Mouse (Mus musculus): Measurements from ENCODE around the gene Tas2r119. TPM values are rescaled to one million over a fixed set of nuclear protein-coding genes. Genes with fewer than 3 reads are reported as not detected.

Tas2r119 gene
- polyA plus RNA-seq, 1 experiment from 2014 or later: not detected

DNA sequence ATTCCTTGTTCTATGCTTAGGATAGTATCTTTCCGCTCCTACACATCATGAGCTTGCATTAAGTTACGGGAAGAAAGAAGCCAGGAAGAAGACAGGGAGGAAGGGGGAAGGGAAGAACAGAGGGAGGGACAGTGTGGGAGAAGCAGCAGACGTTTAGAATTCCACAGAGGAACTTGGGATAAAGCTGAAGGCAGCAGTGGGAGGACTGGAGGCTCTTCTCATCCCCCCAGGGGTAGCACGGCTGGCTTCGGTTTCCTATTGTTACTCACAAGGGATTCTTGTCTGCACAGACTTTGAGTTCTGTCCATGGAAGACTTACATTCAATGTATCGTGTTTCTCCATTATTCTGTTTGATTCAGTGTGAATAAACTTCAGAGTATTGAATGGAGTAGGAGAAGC, 5.3 kb upstream of the Tas2r119 start:
- H3K9ac ChIP-seq: no peak overlapping the region
- no peak overlapping the region for H3K4me3 ChIP-seq (ENCODE audit: low read depth, low read length)
- ATAC-seq (ENCODE audit: insufficient read depth) (no peak), DNase-seq (no peak)
- 62% methylated on average over 6 of the region's 6 CpGs for WGBS
- H3K4me1 ChIP-seq (ENCODE audit: insufficient read depth): no peaks in the 10 kb centered on the region
- no peak overlapping the region for H3K4me2 ChIP-seq
- no peaks in the 10 kb centered on the region for H3K9me3 ChIP-seq (ENCODE audit: low read depth, low read length)
- H3K27me3 ChIP-seq (ENCODE audit: insufficient read depth, low read length): no peaks in the 10 kb centered on the region
- H3K27ac ChIP-seq (ENCODE audit: low read depth): no peak overlapping the region
- H3K36me3 ChIP-seq (ENCODE audit: insufficient read depth): no peaks in the 10 kb centered on the region
- no peak for TF ChIP-seq CTCF (IDR thresholded peaks at IDR 0.05; ENCODE audit: low read depth)

DNA sequence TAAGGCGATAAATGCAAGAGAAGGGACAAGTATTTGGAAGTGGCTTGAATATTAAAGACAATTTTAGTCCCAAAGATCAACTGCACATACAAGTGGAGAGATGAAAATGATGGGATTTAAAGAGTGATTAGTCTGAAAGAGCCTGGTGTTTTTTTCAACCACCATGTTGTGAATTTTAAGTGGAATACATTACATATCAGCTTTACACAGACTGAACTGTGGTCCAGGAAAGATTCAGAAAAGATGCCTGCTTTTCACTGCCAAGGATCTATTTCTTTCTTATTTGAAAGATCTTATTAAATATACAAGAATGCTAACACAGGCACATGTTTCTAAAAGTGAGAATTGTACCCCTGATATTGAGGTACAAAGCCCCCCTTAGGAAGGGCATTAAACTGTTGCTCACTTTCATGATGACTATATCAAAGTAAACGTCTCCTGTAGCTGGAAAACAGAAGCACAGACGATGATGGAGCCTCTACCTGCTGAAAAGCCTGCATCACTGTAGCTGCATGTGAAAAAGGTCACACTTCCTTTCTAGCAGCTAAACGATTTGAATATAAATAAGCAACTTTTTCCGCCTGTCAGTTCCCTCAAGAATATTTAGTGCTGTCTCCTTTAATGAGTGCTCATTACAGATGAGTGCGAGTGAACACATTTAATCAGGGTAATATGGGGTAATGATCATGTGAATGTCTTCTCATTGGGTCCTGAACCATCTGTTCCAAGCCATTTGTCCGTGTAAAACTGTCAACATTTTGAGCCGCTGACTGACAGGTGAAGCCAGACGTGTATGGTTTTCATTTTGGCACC, 4.7 kb upstream of the Tas2r119 start:
- WGBS: 71% methylated on average over 9 of the region's 9 CpGs
- Histone ChIP-seq H3K27ac (ENCODE audit: low read depth) (no peak overlapping the region), H3K9me3 (ENCODE audit: low read depth, low read length) (no peaks in the 10 kb centered on the region), H3K36me3 (ENCODE audit: insufficient read depth) (no peaks in the 10 kb centered on the region), H3K27me3 (ENCODE audit: insufficient read depth, low read length) (no peaks in the 10 kb centered on the region), H3K4me1 (ENCODE audit: insufficient read depth) (no peaks in the 10 kb centered on the region), H3K4me2 (no peak overlapping the region), H3K9ac (no peak overlapping the region), H3K4me3 (ENCODE audit: low read depth, low read length) (no peak overlapping the region)
- ATAC-seq (ENCODE audit: insufficient read depth) (no peak), DNase-seq (no peak)
- no peak for TF ChIP-seq CTCF (IDR thresholded peaks at IDR 0.05; ENCODE audit: low read depth)

GRCm38 (mm10) chr15:32172988-32173329, 4.1 kb upstream of the Tas2r119 start:
- 80% methylated on average over 2 of the region's 2 CpGs for WGBS
- ATAC-seq (ENCODE audit: insufficient read depth): no peak
- TF ChIP-seq CTCF (IDR thresholded peaks at IDR 0.05; ENCODE audit: low read depth): no peak

DNA sequence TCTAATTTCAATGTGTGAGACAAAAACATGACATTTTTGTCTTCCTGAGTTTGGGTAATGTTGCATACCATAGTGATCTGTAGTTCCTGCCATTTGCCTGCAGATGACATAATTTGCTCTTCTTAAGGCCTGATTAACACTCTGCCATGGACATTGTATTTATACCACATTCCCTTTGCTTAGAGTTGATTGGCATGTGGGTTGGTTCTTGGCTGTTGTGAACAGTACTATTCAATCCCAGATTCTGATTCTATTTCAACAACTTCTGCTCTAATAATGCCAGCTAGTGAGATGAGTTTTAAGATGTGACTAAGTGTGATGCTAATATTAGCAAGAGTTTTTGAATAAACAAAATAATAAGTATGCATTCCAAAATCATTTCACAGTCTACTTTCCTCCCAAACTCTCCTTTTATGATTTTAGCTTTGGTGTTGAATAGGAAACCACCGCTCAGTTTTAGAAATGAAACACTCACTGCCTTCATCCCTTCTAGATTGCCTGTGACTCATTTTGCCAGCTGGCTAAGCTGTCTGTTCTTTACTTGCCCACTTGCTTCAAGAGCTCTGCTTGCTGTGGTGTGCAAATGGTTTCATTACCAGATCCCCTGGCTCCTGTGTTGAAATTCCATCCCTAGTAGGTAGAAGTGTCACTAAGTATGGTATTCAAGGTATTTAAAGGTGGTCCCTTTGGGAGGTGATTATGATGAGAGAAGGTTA, 3.1 kb downstream of the Tas2r119 start:
- no peak overlapping the region for H3K4me2 ChIP-seq
- H3K4me3 ChIP-seq (ENCODE audit: low read depth, low read length): no peak overlapping the region
- no peak overlapping the region for H3K9ac ChIP-seq
- no peaks in the 10 kb centered on the region for H3K9me3 ChIP-seq (ENCODE audit: low read depth, low read length)
- no peaks in the 10 kb centered on the region for H3K27me3 ChIP-seq (ENCODE audit: insufficient read depth, low read length)
- H3K36me3 ChIP-seq (ENCODE audit: insufficient read depth): no peaks in the 10 kb centered on the region
- 94% methylated on average over 1 of the region's 1 CpGs for WGBS
- DNase-seq: no peak
- H3K4me1 ChIP-seq (ENCODE audit: insufficient read depth): no peaks in the 10 kb centered on the region
- no peak for TF ChIP-seq CTCF (IDR thresholded peaks at IDR 0.05; ENCODE audit: low read depth)
- ATAC-seq (ENCODE audit: insufficient read depth): no peak
- H3K27ac ChIP-seq (ENCODE audit: low read depth): no peak overlapping the region

More at GRCm38 (mm10) chr15:32172988-32173329, 4.1 kb upstream of the Tas2r119 start:
- Histone ChIP-seq H3K9me3 (ENCODE audit: low read depth, low read length) (no peaks in the 10 kb centered on the region), H3K9ac (no peak overlapping the region), H3K4me3 (ENCODE audit: low read depth, low read length) (no peak overlapping the region), H3K27ac (ENCODE audit: low read depth) (no peak overlapping the region), H3K4me2 (no peak overlapping the region), H3K4me1 (ENCODE audit: insufficient read depth) (no peaks in the 10 kb centered on the region), H3K27me3 (ENCODE audit: insufficient read depth, low read length) (no peaks in the 10 kb centered on the region), H3K36me3 (ENCODE audit: insufficient read depth) (no peaks in the 10 kb centered on the region)
- DNase-seq: no peak

GRCm38 (mm10) chr15:32182026-32182425, 4.9 kb downstream of the Tas2r119 start:
- TF ChIP-seq CTCF (IDR thresholded peaks at IDR 0.05; ENCODE audit: low read depth): no peak
- Histone ChIP-seq H3K9me3 (ENCODE audit: low read depth, low read length) (no peaks in the 10 kb centered on the region), H3K4me1 (ENCODE audit: insufficient read depth) (no peaks in the 10 kb centered on the region), H3K4me3 (ENCODE audit: low read depth, low read length) (no peak overlapping the region), H3K27ac (ENCODE audit: low read depth) (no peak overlapping the region), H3K27me3 (ENCODE audit: insufficient read depth, low read length) (no peaks in the 10 kb centered on the region), H3K4me2 (no peak overlapping the region), H3K9ac (no peak overlapping the region), H3K36me3 (ENCODE audit: insufficient read depth) (no peaks in the 10 kb centered on the region)
- no peak for ATAC-seq (ENCODE audit: insufficient read depth)
- WGBS: 78% methylated on average over 1 of the region's 1 CpGs
- DNase-seq: no peak

GRCm38 (mm10) chr15:32184964-32185363, 7.9 kb downstream of the Tas2r119 start:
- TF ChIP-seq CTCF (IDR thresholded peaks at IDR 0.05; ENCODE audit: low read depth): no peak
- H3K9ac ChIP-seq: no peak overlapping the region
- ATAC-seq (ENCODE audit: insufficient read depth) (no peak), DNase-seq (no peak)
- no peak overlapping the region for H3K4me3 ChIP-seq (ENCODE audit: low read depth, low read length)
- H3K4me1 ChIP-seq (ENCODE audit: insufficient read depth): no peaks in the 10 kb centered on the region; the same call in 1 of the 2 replicates
- H3K9me3 ChIP-seq (ENCODE audit: low read depth, low read length): no peaks in the 10 kb centered on the region
- no peak overlapping the region for H3K4me2 ChIP-seq
- H3K36me3 ChIP-seq (ENCODE audit: insufficient read depth): no peaks in the 10 kb centered on the region
- no peaks in the 10 kb centered on the region for H3K27me3 ChIP-seq (ENCODE audit: insufficient read depth, low read length)
- H3K27ac ChIP-seq (ENCODE audit: low read depth): no peak overlapping the region

GRCm38 (mm10) chr15:32189879-32190278, 12.8 kb downstream of the Tas2r119 start:
- Histone ChIP-seq H3K4me1 (ENCODE audit: insufficient read depth) (no peaks in the 10 kb centered on the region; the same call in 1 of the 2 replicates), H3K4me2 (no peak overlapping the region), H3K27me3 (ENCODE audit: insufficient read depth, low read length) (no peaks in the 10 kb centered on the region), H3K9ac (no peak overlapping the region), H3K4me3 (ENCODE audit: low read depth, low read length) (no peak overlapping the region), H3K36me3 (ENCODE audit: insufficient read depth) (no peaks in the 10 kb centered on the region), H3K27ac (ENCODE audit: low read depth) (no peak overlapping the region), H3K9me3 (ENCODE audit: low read depth, low read length) (no peaks in the 10 kb centered on the region)
- no peak for ATAC-seq (ENCODE audit: insufficient read depth)
- no peak for TF ChIP-seq CTCF (IDR thresholded peaks at IDR 0.05; ENCODE audit: low read depth)
- WGBS: 51% methylated on average over 3 of the region's 3 CpGs
- DNase-seq: no peak

Measured in lung, embryonic 14.5 days (tissue).